Mouse (Mus musculus): Measurements from ENCODE around the gene Wnt9a. TPM values are rescaled to one million over a fixed set of nuclear protein-coding genes. Genes with fewer than 3 reads are reported as not detected.
"Not testable (repeated sequence)": the region's sequence is repeated elsewhere in the genome, so short reads cannot be mapped to it uniquely, and the experiment has no call there.

The Wnt9a gene
- 1.2 TPM in 2 replicates for polyA plus RNA-seq (2015; fragmentation: Nextera tagmentation; extraction: Ambion mirVana)

DNA sequence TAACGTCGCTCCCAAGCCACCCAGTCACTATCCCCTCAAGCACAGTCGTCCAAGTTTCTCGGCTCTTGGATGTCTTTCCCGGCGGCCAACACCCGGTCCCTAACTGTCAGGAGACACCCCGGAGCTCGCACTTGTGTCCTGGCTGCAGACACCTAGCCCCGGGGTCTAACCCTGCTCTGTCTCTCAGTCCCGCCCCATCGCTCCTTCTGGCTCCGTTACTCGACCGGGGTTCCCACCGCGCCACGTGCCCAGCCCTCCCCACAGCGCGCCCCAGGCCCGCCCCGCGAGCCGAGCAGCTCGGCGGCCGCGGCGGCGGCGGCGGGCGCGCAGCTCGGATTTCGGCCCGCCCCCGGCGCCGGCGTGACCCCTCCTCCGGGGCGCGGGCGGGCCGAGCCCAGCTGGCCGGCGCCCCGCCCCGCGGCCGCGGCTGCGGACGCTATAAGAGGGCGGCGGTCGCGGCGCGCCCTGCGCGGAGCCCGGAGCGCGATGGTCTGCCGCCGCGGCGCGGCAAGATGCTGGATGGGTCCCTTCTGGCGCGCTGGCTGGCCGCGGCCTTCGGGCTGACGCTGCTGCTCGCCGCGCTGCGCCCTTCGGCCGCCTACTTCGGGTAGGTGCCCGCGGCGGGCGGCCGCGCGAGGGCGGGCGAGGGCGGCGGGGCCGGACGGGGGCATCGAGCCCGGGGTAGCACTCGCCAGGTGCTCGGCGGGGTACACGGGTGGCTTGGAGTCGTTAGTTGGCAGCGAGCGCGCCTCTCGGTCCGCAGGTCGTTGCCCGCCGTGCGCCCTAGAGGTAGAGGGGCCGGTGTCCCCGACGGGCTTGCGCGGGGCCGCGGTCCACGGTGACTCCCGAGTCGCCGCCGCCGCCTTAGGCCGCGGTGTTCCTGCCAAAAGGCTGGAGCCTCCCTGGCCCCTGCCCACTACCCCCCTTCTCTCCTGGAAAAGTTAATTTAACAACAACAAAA, at the start of gene Wnt9a:
TSS of gene Wnt9a (plus strand) at position 468 of the 961 bp plus-strand sequence.
- no peak for DNase-seq (ENCODE audit: low spot score)

- no peak for DNase-seq (ENCODE audit: low spot score)
Observed at GRCm38 (mm10) chr11:59259647-59260046, 47.1 kb upstream of the Wnt9a start.

DNA sequence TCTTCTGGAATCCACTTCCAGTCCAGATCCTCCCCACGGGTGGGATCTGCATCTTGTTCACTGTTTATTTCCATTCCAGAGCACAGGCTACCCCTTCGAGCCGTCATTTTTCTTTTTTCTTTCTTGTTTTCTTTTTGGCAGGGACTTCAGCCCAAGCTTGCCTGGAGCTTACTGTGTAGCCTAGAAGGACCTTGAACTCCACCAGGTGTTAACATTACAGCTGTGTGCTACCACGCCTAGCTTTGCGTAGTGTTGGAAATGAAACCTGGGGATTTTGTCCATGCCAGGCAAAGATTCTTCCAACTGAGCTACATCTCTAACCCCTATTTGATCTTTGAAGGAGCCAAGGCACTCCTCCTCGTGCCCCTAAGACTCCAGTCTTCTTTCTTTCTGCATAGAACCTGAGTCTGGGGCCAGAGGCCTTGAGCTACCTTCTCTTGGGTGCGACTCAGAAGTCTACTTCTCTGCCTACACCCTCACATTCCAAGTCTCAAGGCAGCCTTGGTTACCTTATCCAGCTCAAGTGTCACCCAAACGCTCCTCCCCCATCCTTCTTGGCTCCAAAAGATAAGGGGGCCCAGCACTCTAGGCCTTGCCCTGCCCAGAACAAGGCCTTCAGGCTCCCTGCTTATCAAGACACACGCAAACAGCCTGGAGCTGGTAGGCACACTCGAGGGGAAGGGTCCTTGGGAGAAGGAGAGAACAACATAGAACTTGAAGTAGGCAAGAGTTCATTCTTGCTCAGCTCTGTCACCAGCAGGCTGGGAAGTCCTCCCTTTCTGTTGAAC, 45.8 kb upstream of the Wnt9a start:
- no peak for DNase-seq (ENCODE audit: low spot score)

DNA sequence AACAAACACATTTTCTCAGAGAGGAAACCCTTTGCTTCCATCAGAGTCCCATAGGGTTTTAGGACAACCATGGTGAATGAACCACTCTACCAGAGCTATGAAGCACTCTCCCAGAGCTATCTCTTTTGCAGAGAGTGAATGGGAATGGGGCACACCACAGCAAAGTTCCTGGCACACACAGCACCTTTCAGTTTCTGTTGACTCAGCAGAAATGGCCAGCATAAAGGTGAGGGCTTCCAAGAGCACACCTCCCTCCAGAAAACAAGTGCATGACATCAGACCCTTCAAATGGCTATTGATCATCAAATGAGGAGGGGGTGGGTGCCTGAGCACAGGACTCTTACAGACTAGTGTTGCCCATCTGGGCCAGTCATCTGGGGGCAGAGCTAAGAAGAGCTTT, 44.4 kb upstream of the Wnt9a start:
- no peak for DNase-seq (ENCODE audit: low spot score)

DNA sequence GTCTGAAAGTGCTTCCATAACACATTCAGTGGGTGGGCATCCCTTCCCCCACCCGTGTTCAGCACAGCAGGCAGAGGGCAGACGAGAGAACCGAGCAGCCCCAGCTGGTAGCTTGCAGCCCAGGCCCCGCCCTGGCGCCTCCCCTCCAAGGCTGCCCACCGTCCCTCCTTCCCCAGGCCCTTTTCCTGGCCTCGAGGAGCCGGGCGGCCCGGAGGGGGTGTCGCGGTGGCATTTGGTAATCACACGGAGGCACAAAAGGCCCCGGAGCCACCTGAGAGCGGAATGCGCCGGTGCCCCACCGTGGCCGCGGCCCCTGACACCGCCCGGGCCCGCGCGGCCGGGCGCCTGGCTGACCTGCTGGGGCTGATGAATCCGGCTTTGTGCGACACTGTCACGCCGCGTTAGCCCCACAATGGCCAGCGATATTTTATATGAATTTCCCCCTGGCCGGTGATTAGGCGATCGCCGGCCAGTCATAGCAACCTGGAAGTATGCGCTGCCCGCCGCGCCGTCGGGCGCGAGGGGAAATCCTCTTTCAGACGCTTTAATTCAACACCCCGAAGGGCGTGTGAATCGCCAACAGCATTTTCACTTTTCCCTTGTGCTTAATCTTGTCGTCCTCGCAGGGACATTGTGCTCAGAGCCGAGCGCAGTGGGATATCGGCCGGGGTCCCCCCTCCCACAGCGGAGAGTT, 42.7 kb upstream of the Wnt9a start:
- DNase-seq (ENCODE audit: low spot score), result no peak

- no peak for DNase-seq (ENCODE audit: low spot score)
Observed at GRCm38 (mm10) chr11:59264593-59264992, 42.1 kb upstream of the Wnt9a start.

DNA sequence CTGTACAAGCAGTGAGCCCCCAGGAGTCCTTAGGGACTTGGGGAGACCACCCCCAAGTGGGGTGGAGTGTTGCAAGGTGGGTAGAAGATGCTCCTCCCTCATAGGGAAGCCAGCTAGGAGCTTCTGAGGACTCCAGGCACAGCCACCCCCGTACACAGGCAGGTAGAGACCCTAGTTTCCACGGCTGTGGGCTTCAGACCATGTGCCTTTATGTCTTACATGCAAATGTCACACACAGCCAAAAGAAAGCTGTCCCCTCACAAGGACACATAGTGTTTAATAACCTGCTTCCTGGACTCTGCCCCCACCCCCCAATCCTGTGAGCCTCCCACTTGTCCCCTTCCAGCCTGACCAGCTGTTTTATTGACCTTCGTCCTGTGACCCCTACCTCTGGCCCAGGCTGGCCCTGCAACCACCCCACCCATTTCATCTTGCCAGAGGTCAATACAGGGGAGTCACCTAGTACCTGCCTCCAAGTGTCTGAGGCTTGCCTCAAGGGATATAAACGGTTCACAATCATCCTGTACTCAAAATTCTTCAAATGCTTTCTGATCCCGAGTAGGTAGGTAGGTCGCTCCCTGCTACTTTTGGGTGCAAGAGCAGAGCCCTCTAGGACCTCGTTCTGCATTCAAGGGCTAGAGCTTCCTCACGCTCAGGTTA, 41.4 kb upstream of the Wnt9a start:
- no peak for DNase-seq (ENCODE audit: low spot score)

- no peak for DNase-seq (ENCODE audit: low spot score)
Observed at GRCm38 (mm10) chr11:59266727-59267126, 40.0 kb upstream of the Wnt9a start.

GRCm38 (mm10) chr11:59274184-59274583, 32.5 kb upstream of the Wnt9a start:
- no peak for DNase-seq (ENCODE audit: low spot score)

- DNase-seq (ENCODE audit: low spot score), result no peak
Observed at GRCm38 (mm10) chr11:59276877-59277276, 29.9 kb upstream of the Wnt9a start.

GRCm38 (mm10) chr11:59278047-59278446, 28.7 kb upstream of the Wnt9a start:
- no peak for DNase-seq (ENCODE audit: low spot score)

DNA sequence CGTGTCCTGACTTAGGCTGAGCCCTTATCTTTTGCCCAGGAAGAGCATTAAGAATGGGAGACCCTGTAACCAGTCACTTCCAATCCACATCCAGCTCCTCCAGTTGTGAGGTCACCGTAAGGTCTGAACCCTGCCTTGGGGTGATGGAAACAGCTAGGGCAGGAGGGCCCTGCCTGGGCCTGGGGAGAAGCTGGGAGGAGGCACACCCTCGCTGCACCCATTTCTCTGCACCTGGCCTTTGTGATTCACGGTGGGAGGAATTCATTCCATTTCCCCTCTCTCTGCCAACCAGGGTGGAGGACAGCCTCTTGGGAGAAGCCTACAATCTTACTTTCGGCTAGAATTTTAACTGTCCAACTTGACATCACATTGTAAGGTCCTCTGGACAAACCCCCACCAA, 24.6 kb upstream of the Wnt9a start:
- no peak for DNase-seq (ENCODE audit: low spot score)

DNA sequence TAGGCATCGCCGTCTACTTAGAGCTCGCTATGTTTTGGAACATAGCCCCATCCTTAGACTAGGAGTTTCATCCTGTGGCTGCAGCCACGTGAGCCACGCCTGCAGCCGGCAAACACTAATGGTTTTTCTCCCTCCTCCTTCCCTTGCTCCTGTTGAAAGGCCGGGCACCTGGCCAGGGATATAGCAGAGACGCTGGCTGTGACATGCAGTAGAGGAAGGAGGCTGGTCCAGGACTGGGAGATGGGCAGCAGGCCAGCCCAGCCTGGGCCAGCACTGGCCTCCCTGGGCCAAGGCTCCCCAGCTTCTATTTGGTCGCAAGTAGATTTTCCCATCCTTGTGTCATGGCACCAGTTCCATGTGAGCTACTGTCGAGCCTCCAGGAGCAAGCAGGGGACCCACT, 23.8 kb upstream of the Wnt9a start:
- no peak for DNase-seq (ENCODE audit: low spot score)

DNA sequence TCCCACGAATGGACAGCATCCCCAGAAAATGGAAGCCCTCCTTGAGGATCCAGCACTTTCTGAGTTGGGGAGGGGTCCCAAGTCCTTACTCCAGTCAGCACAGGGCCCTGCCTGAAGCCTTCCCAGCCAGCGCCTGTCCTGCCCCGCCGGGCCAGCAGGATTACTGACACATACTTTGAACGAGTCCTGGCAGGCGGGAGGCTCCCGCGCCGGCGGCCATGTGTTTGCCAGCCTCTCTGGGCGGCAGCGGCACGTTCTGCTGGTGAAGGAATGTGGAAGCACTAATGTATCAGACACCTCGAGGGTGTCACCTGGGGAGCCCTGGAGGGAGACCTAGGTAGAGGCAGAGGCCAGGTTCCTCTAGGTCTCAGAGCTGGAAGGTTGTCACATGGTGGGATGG, 22.6 kb upstream of the Wnt9a start:
- no peak for DNase-seq (ENCODE audit: low spot score)

DNA sequence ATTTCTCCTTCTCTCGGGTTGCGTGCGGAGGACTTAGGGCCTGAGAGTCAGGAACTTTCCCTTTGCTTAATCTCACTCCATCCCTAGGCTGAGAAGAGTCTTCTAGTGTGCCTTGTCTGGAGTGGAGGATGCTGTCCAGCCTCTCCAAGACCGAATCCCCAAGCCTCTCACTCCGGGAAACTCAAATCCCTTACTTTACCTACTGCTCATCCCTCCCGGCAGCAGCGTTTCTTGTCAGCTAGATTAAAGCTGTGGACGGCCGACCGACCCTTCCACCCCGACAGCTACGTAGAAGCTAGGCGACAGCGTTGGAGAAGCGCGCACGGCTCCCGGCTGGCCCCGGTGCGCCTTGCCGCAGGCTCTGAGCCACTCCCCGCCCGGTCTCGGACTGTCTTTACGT, 17.0 kb upstream of the Wnt9a start:
- DNase-seq (ENCODE audit: low spot score), result no peak

DNA sequence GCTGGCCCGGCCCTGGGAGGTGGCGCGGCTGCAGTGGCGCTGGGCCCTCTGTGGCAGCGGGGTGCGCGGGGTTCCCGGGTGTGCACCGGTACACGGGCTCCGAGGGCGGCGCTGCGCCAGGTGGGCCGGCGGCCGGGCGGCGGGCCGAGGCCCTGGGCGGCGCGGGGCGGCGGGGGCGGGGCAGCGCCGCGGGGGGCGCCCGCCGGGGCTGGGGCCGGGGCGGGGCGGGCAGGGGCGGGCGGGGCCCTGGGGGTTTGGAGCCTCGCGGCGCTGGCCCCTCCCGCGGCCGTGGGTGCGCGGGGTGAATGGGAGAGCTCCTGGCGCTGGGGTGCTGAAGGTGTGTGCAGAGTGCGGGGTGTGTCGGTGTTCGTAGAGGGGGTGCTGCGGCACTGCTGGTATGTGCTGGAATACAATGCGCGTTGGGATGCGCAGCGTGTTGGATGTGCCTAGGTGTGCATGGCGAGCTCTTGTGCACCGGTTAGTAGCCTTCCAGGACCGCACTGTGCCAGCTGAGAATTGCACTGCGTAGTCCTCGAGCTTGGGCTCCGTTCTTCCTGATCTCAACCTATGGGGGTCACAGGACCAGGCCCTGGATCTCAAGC, 15.9 kb upstream of the Wnt9a start, which contains the start of gene Wnt3a:
TSS of gene Wnt3a (minus strand) at position 51 of the 602 bp plus-strand sequence.
- no peak for DNase-seq (ENCODE audit: low spot score)

- DNase-seq (ENCODE audit: low spot score), result peak; percentile 66
Observed at GRCm38 (mm10) chr11:59293616-59294015, 13.1 kb upstream of the Wnt9a start.

DNA sequence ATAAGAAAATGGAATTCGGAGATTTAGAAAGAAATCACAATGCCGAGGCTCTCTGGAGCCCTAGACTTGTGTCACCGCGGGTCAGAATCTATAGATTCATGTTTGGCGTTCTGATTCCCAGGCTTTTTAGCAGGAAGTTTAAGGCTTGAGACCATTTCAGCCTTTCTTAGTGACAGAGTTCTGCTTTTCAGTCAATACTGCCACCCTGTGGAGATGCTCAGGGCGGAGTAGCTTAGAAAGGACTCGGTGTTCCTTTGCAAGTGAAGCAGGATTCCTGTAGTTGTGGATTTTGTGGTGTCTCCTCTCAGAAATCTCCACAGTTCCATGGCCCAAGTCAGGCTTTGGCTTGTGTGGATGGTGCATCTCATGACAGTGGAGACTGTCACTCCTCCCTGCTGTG, 8.8 kb upstream of the Wnt9a start:
- peak; percentile 21 for DNase-seq (ENCODE audit: low spot score)

GRCm38 (mm10) chr11:59300185-59300584, 6.5 kb upstream of the Wnt9a start:
- peak; percentile 34 for DNase-seq (ENCODE audit: low spot score)

- not testable (repeated sequence) for DNase-seq (ENCODE audit: low spot score)
Observed at GRCm38 (mm10) chr11:59301053-59301452, 5.7 kb upstream of the Wnt9a start.
